9 mouse cellular contexts compared by ENCODE assay signal in genomic region chr15:102126303-102126702, GRCm38 (mm10). TPM values are rescaled to one million over a fixed set of nuclear protein-coding genes. Genes with fewer than 3 reads are reported as not detected.
A peak's percentile ranks its signal among the peaks of the same experiment; 100 is the strongest.
DNase-seq lines count a peak whose midpoint lies in the region; ATAC-seq and TF ChIP-seq lines count a peak whose summit lies in the region.
"Had no signal": no experiment of that assay in that cellular context is flagged by ENCODE, and none has a peak within 500 bp of the region (broad histone marks: within the 10 kb centered on the region; RNA-seq: fewer than 3 reads in every experiment).

No protein-coding gene starts in this region.

- TF ChIP-seq CTCF in lung, embryonic 14.5 days (IDR thresholded peaks at IDR 0.05; ENCODE audit: low read depth), result no peak
- no peak for TF ChIP-seq CTCF in lung, adult 2 months (IDR thresholded peaks at IDR 0.05; ENCODE audit: insufficient read depth, low read length)

- no peaks in the 10 kb centered on the region for H3K9me3 ChIP-seq in lung, embryonic 14.5 days (ENCODE audit: low read depth, low read length)
- no peaks in the 10 kb centered on the region for H3K9me3 ChIP-seq in embryonic facial prominence, embryonic 13.5 days
- H3K9me3 ChIP-seq in hindbrain, embryonic 14.5 days (ENCODE audit: control insufficient read depth, low read length), result no peaks in the 10 kb centered on the region

- DNase-seq in lung, embryonic 14.5 days, result peak; percentile 39
- no peak for DNase-seq in lung, adult 2 months
- peak; percentile 64 to 75 for DNase-seq in kidney, adult 8-10 months
- DNase-seq in testis, postnatal 10 days (ENCODE audit: low spot score), result peak; percentile 80
- no peak for DNase-seq in hindbrain, embryonic 14.5 days (ENCODE audit: low spot score)
- no peak for DNase-seq in layer of hippocampus, postnatal 36 days

- TF ChIP-seq POLR2A in lung, adult 2 months (IDR thresholded peaks at IDR 0.05; ENCODE audit: borderline replicate concordance, extremely low read depth, low read depth, low read length), result no peak

- no peak; the same call in 1 of the 2 replicates for ATAC-seq in lung, embryonic 14.5 days (ENCODE audit: insufficient read depth)
- no peak for ATAC-seq in embryonic facial prominence, embryonic 13.5 days (ENCODE audit: insufficient number of reproducible peaks, insufficient read depth, low FRiP score, low TSS enrichment, low read depth)
- no peak for ATAC-seq in hindbrain, embryonic 14.5 days (ENCODE audit: low FRiP score)

- H3K27me3 ChIP-seq in lung, embryonic 14.5 days (ENCODE audit: insufficient read depth, low read length), result no peaks in the 10 kb centered on the region
- H3K27me3 ChIP-seq in embryonic facial prominence, embryonic 13.5 days, result no peaks in the 10 kb centered on the region
- H3K27me3 ChIP-seq in hindbrain, embryonic 14.5 days (ENCODE audit: control insufficient read depth, insufficient read depth, low read length), result no peaks in the 10 kb centered on the region

- WGBS in lung, embryonic 14.5 days, result 36% methylated on average over 2 of the region's 2 CpGs
- 17% methylated on average over 2 of the region's 2 CpGs for WGBS in lung, adult 2 months
- 79% methylated on average over 2 of the region's 2 CpGs for WGBS in embryonic facial prominence, embryonic 13.5 days
- WGBS in hindbrain, embryonic 14.5 days, result 55% methylated on average over 2 of the region's 2 CpGs

- peak overlapping the region; percentile 33; the same call in 1 of the 2 replicates for H3K27ac ChIP-seq in lung, embryonic 14.5 days (ENCODE audit: low read depth)
- H3K27ac ChIP-seq in embryonic facial prominence, embryonic 13.5 days, result no peak overlapping the region
- no peak overlapping the region for H3K27ac ChIP-seq in hindbrain, embryonic 14.5 days

- H3K4me3 ChIP-seq in lung, embryonic 14.5 days (ENCODE audit: low read depth, low read length), result no peak overlapping the region
- H3K4me3 ChIP-seq in lung, adult 2 months (replicated peaks; ENCODE audit: extremely low read depth, low read depth, low read length), result no peak overlapping the region
- no peak overlapping the region for H3K4me3 ChIP-seq in embryonic facial prominence, embryonic 13.5 days
- no peak overlapping the region for H3K4me3 ChIP-seq in hindbrain, embryonic 14.5 days (replicated peaks; ENCODE audit: low read length)
- H3K4me3 ChIP-seq: myocyte had no signal

- H3K36me3 ChIP-seq in lung, embryonic 14.5 days (ENCODE audit: insufficient read depth), result peaks cover 70% of the 10 kb centered on the region
- H3K36me3 ChIP-seq in embryonic facial prominence, embryonic 13.5 days, result peaks cover 82% of the 10 kb centered on the region
- H3K36me3 ChIP-seq in hindbrain, embryonic 14.5 days (replicated peaks; ENCODE audit: control insufficient read depth, insufficient read depth), result peaks cover 89% of the 10 kb centered on the region

- no peak overlapping the region for H3K9ac ChIP-seq in lung, embryonic 14.5 days
- 0 out of 2 replicates have a peak overlapping the region, but pooled peaks have one; percentile 12 for H3K9ac ChIP-seq in embryonic facial prominence, embryonic 13.5 days
- H3K9ac ChIP-seq in hindbrain, embryonic 14.5 days, result no peak overlapping the region

- H3K4me2 ChIP-seq in lung, embryonic 14.5 days, result no peak overlapping the region
- H3K4me2 ChIP-seq in embryonic facial prominence, embryonic 13.5 days, result no peak overlapping the region
- no peak overlapping the region for H3K4me2 ChIP-seq in hindbrain, embryonic 14.5 days (replicated peaks)

- no peaks in the 10 kb centered on the region for H3K4me1 ChIP-seq in lung, embryonic 14.5 days (ENCODE audit: insufficient read depth)
- H3K4me1 ChIP-seq in lung, adult 2 months (ENCODE audit: control insufficient read depth, insufficient read depth, low read length), result 0 out of 2 replicates have a peak, but pooled peaks cover 3% of the 10 kb centered on the region
- H3K4me1 ChIP-seq in embryonic facial prominence, embryonic 13.5 days, result no peaks in the 10 kb centered on the region
- no peaks in the 10 kb centered on the region for H3K4me1 ChIP-seq in hindbrain, embryonic 14.5 days (replicated peaks; ENCODE audit: control insufficient read depth, insufficient read depth, low read length)

RNA-seq across cellular contexts. Expression of gene Spryd3, which starts 9.7 kb away (rescaled TPM):
- 11.5 and 13.6 TPM in 2 replicates for polyA plus RNA-seq in lung, embryonic 14.5 days (2014; fragmentation: Nextera tagmentation; extraction: Ambion mirVana)
- polyA plus RNA-seq in lung, adult 2 months (2012; rRNA removed), result 40.8 and 55.2 TPM in 2 replicates
- 20.4 and 21.6 TPM in 2 replicates for polyA plus RNA-seq in embryonic facial prominence, embryonic 13.5 days (2015; fragmentation: Nextera tagmentation; extraction: Ambion mirVana)
- polyA plus RNA-seq in hindbrain, embryonic 14.5 days (2014; fragmentation: Nextera tagmentation; extraction: Ambion mirVana), result 54.8 and 62.4 TPM in 2 replicates
- 100 to 1,000 TPM; 141 to 151 TPM for total RNA-seq in layer of hippocampus, postnatal 36 days (2021)

RNA-seq across cellular contexts. Expression of gene Igfbp6, which starts 17.9 kb away (rescaled TPM):
- 6.8 and 7.2 TPM in 2 replicates for polyA plus RNA-seq in lung, embryonic 14.5 days (2014; fragmentation: Nextera tagmentation; extraction: Ambion mirVana)
- 337 and 400 TPM in 2 replicates for polyA plus RNA-seq in lung, adult 2 months (2012; rRNA removed)
- polyA plus RNA-seq in embryonic facial prominence, embryonic 13.5 days (2015; fragmentation: Nextera tagmentation; extraction: Ambion mirVana), result 1.1 and 1.9 TPM in 2 replicates
- polyA plus RNA-seq in hindbrain, embryonic 14.5 days (2014; fragmentation: Nextera tagmentation; extraction: Ambion mirVana), result 1.8 and 1.9 TPM in 2 replicates
- 1 to 10 TPM; 8.2 to 8.9 TPM for total RNA-seq in layer of hippocampus, postnatal 36 days (2021)

RNA-seq across cellular contexts. Expression of gene Soat2, which starts 24.0 kb away (rescaled TPM):
- polyA plus RNA-seq in lung, embryonic 14.5 days (2014; fragmentation: Nextera tagmentation; extraction: Ambion mirVana), result 0.16 and 0.19 TPM in 2 replicates
- polyA plus RNA-seq in lung, adult 2 months (2012; rRNA removed), result 1.1 and 1.2 TPM in 2 replicates
- 0.88 TPM in 1 of 2 replicates, not detected in the other for polyA plus RNA-seq in embryonic facial prominence, embryonic 13.5 days (2015; fragmentation: Nextera tagmentation; extraction: Ambion mirVana)
- 0.13 TPM in 1 of 2 replicates, not detected in the other for polyA plus RNA-seq in hindbrain, embryonic 14.5 days (2014; fragmentation: Nextera tagmentation; extraction: Ambion mirVana)
- total RNA-seq in layer of hippocampus, postnatal 36 days (2021), result under 1 TPM in 1 of 2 experiments, not detected in 1; 0.23 TPM
- total RNA-seq: left cerebral cortex, postnatal 14 days had no signal

RNA-seq across cellular contexts. Expression of gene Tns2, which starts 26.1 kb away (rescaled TPM):
- 48.3 and 56.9 TPM in 2 replicates for polyA plus RNA-seq in lung, embryonic 14.5 days (2014; fragmentation: Nextera tagmentation; extraction: Ambion mirVana)
- polyA plus RNA-seq in lung, adult 2 months (2012; rRNA removed), result 255 and 329 TPM in 2 replicates
- polyA plus RNA-seq in embryonic facial prominence, embryonic 13.5 days (2015; fragmentation: Nextera tagmentation; extraction: Ambion mirVana), result 40.1 and 49.3 TPM in 2 replicates
- 9.9 and 10.4 TPM in 2 replicates for polyA plus RNA-seq in hindbrain, embryonic 14.5 days (2014; fragmentation: Nextera tagmentation; extraction: Ambion mirVana)
- 10 to 100 TPM; 10.7 to 22.0 TPM for total RNA-seq in layer of hippocampus, postnatal 36 days (2021)

RNA-seq across cellular contexts. Expression of gene Eif4b, which starts 52.7 kb away (rescaled TPM):
- 134 and 137 TPM in 2 replicates for polyA plus RNA-seq in lung, embryonic 14.5 days (2014; fragmentation: Nextera tagmentation; extraction: Ambion mirVana)
- polyA plus RNA-seq in lung, adult 2 months (2012; rRNA removed), result 47.3 and 87.1 TPM in 2 replicates
- polyA plus RNA-seq in embryonic facial prominence, embryonic 13.5 days (2015; fragmentation: Nextera tagmentation; extraction: Ambion mirVana), result 120 and 129 TPM in 2 replicates
- 83.6 and 93.2 TPM in 2 replicates for polyA plus RNA-seq in hindbrain, embryonic 14.5 days (2014; fragmentation: Nextera tagmentation; extraction: Ambion mirVana)
- 100 to 1,000 TPM; 179 to 182 TPM for total RNA-seq in layer of hippocampus, postnatal 36 days (2021)

Comparison
In these comparisons a context has a peak if more than half of its experiments do, and no peak if none do; other contexts are left out.
1. DNase-seq: peak in lung, embryonic 14.5 days (single experiment), kidney, adult 8-10 months (2 of 2) and testis, postnatal 10 days (single experiment); none in lung, adult 2 months (single experiment), hindbrain, embryonic 14.5 days (single experiment) and layer of hippocampus, postnatal 36 days (0 of 2).
2. RNA of gene Igfbp6, which starts 17.9 kb away (polyA plus RNA-seq): 337 to 400 TPM in lung, adult 2 months; 6.8 to 7.2 TPM in lung, embryonic 14.5 days, 1.8 to 1.9 TPM in hindbrain, embryonic 14.5 days and 1.1 to 1.9 TPM in embryonic facial prominence, embryonic 13.5 days; every median in the first group is over 10 times any median in the second.